Mouse (Mus musculus): ENCODE measurements at regions not wholly inside any gene's neighbourhood (a gene's known extent, or its start where the extent isn't known, plus 50 kb on each side); places are given as distances from the start of the nearest gene placed in this dataset.

DNA sequence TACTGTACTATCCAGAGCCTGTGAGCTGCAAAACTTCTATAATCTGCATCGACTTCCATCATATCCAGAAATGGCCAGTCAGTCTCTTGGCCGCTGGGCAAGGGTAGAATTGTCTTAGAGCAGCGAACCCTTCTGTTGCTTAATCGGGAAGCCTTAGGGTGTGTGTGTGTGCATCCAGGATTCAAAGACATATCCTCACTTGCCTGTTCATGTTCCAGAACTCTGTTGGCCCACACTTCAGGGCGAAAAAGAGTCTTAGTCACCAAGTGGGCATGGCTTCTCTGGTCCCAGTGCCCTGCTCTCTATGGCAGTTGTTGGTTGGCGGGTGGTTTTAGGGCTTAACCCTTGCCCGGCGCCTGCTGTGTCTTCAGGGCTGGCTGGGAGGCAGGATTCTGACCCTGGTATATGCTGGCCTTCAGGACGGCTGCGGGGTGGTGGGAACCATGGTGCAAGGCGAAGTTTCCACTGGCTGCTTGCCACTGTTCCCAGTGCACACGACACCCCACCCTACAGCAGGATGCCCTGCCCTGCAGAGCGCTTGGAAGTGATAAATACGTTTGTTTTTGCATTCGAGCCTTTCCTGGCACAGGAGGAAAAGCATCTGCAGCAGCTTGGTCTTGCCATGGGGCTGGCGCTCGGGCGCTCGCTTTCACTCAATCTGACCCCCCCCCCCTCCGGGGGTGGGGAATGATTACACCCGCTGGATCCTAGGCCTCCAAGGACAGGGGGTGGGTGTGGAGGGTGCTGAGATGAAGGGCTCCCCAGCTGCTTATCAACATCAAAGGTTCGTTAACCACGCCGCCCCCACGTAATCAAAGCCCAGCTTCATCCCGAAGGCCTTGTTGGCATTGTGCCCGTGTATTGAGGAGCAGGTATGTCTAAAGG is 54.9 kb upstream of the Itga6 start:
- DNase-seq = peak; percentile 68 to 75

DNA sequence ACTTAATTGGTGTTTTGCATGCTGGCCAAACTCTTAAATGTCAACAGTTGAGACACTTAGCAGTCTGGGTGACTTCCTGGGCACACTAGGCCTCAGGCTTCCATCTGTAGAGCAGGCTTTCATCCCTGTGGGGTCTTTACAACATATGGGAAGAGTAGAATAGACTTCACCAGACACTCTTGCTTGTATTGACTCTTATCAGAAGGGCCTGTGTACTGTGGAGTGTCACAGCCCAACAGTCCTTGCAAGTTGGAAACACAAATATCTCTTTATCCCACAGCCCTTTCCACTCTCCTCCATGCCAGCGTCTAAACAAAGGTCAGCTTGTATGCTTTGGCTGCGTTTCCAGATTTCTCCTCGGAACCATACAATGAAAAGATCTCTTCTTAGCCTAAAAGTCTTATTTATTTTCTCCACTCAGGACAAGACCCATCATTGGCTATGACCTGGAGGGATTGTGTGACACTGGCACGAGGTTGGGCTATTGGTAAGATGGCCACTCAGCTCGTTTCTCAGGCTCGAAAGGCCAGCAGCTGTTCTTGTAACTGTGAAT is 50.6 kb upstream of the Itga6 start:
- DNase-seq = no peak

Data from kidney, postnatal 36 days (tissue).